Mouse (Mus musculus): Measurements from ENCODE around the gene Tmem169. TPM values are rescaled to one million over a fixed set of nuclear protein-coding genes. Genes with fewer than 3 reads are reported as not detected.

Gene Tmem169
- polyA plus RNA-seq, 1 experiment from 2014 or later, result 0.10 TPM

DNA sequence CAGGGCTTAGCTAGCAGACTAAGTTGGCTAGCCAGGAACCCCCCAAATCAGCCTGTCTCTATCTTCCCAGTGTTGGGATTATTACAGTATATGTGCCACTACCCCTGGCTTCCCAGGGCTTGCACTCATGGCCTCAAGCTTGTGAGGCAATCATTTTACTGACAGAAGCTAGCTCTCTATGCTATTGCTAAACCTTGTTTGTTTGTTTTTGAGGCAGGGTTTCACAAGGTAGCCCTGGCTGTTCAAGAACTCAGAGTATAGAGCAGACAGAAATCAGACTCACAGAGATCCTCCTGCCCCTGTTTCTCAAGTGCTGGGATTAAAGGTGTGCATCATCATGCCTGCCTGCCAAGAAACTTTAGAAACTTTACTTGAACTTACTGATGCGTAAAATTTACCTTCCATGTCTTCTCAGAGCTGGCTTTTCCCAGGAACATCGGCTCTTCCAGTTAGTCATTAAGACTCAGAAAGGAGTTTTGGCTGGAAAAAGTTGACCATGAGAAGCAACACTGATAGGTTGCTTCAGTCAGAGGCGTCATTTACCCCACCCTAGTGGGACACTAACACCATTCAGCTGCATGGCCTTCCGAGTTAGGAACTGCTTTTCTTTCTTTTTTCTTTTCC, 4.5 kb downstream of the Tmem169 start:
- H3K27ac ChIP-seq (ENCODE audit: low read length), result no peak overlapping the region
- no peak for TF ChIP-seq EP300 (IDR thresholded peaks at IDR 0.05)
- TF ChIP-seq CTCF (IDR thresholded peaks at IDR 0.05), result no peak
- 86% methylated on average over 4 of the region's 4 CpGs for WGBS

DNA sequence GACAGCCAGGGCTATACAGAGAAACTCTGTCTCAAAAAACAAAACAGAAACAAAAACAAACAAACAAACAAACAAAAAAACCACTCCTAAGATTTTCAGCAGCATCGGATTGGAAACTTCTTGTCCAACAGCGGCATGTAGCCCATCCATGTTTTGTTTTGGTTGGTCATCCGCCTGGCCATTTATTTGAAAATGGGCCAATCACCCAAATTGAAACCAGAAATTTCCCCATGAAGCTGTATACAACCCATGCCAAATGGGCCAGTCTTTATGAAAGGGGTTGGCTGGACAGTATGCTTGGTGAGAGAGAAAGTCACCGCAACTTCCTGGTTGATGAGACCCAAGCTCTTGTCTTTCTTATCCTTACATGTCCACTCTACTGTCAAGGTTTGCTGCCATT, 6.7 kb downstream of the Tmem169 start:
- Histone ChIP-seq H3K27ac (ENCODE audit: low read length) (no peak overlapping the region), H3K27me3 (replicated peaks; ENCODE audit: insufficient read depth, low read length) (no peaks in the 10 kb centered on the region), H3K4me3 (ENCODE audit: low read depth, low read length) (no peak overlapping the region), H3K4me2 (replicated peaks; ENCODE audit: low read depth, low read length) (no peak overlapping the region), H3K9ac (replicated peaks; ENCODE audit: low read depth) (no peak overlapping the region), H3K4me1 (ENCODE audit: insufficient read depth, low read depth, low read length) (no peaks in the 10 kb centered on the region), H3K9me3 (ENCODE audit: low read length) (no peaks in the 10 kb centered on the region), H3K36me3 (ENCODE audit: insufficient read depth, low read length) (no peaks in the 10 kb centered on the region)
- WGBS, result 92% methylated on average over 4 of the region's 4 CpGs
- DNase-seq (ENCODE audit: low spot score), result no peak
- no peak for ATAC-seq
- TF ChIP-seq EP300 (IDR thresholded peaks at IDR 0.05) (no peak), CTCF (IDR thresholded peaks at IDR 0.05) (no peak)

More for the DNA sequence above, 4.5 kb downstream of the Tmem169 start:
- ATAC-seq, result no peak
- Histone ChIP-seq H3K4me2 (replicated peaks; ENCODE audit: low read depth, low read length) (no peak overlapping the region), H3K9ac (replicated peaks; ENCODE audit: low read depth) (no peak overlapping the region), H3K36me3 (ENCODE audit: insufficient read depth, low read length) (no peaks in the 10 kb centered on the region), H3K4me3 (ENCODE audit: low read depth, low read length) (no peak overlapping the region), H3K9me3 (ENCODE audit: low read length) (no peaks in the 10 kb centered on the region), H3K27me3 (replicated peaks; ENCODE audit: insufficient read depth, low read length) (0 out of 2 replicates have a peak, but pooled peaks cover 3% of the 10 kb centered on the region), H3K4me1 (ENCODE audit: insufficient read depth, low read depth, low read length) (no peaks in the 10 kb centered on the region)
- no peak for DNase-seq (ENCODE audit: low spot score)

DNA sequence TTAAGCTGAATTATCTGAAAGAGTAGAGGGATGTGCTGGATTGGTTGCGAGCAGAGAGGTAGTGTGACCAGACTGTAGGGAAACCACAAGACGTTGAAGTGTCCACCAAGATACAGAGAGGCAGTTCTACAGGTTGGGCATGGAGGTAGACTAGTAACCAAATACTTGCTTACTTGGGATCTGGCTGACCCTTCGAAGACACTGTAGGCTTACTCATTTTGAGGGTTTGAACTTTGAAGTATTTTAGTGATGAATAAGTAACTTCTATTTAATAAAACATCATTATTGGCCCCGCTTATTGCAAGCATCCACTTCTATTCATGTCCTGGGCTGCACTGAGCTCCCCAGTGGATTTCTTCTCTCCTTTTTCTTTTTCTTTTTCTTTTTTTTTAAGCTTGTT, 7.3 kb downstream of the Tmem169 start:
- H3K4me2 ChIP-seq (replicated peaks; ENCODE audit: low read depth, low read length), result no peak overlapping the region
- H3K27ac ChIP-seq (ENCODE audit: low read length), result no peak overlapping the region
- no peaks in the 10 kb centered on the region for H3K4me1 ChIP-seq (ENCODE audit: insufficient read depth, low read depth, low read length)
- no peaks in the 10 kb centered on the region for H3K9me3 ChIP-seq (ENCODE audit: low read length)
- WGBS, result 89% methylated on average over 4 of the region's 4 CpGs
- no peaks in the 10 kb centered on the region for H3K36me3 ChIP-seq (ENCODE audit: insufficient read depth, low read length)
- no peaks in the 10 kb centered on the region for H3K27me3 ChIP-seq (replicated peaks; ENCODE audit: insufficient read depth, low read length)
- ATAC-seq, result no peak
- TF ChIP-seq EP300 (IDR thresholded peaks at IDR 0.05) (no peak), CTCF (IDR thresholded peaks at IDR 0.05) (no peak)
- H3K4me3 ChIP-seq (ENCODE audit: low read depth, low read length), result no peak overlapping the region
- DNase-seq (ENCODE audit: low spot score), result no peak
- H3K9ac ChIP-seq (replicated peaks; ENCODE audit: low read depth), result no peak overlapping the region

DNA sequence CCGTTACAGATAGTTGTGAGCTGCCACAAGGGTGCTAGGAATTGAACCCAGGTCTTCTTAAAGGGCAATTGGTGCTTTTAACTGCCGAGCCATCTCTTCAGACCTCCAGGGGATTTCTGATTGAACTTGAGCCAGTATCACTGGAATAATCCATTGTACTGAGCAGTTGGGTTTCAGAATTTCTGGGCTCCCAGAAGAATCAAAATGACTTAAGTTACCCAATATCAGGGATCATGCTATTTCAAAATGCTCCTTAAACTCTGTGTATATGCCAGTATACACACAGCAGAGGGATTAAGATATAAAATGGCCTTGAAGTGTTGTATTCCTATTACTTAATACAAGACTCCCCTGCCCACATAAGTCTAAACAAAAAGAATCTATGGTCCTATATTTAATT, 7.8 kb downstream of the Tmem169 start:
- H3K9ac ChIP-seq (replicated peaks; ENCODE audit: low read depth), result no peak overlapping the region
- no peaks in the 10 kb centered on the region for H3K9me3 ChIP-seq (ENCODE audit: low read length)
- 77% methylated on average over 2 of the region's 2 CpGs for WGBS
- no peak overlapping the region for H3K27ac ChIP-seq (ENCODE audit: low read length)
- TF ChIP-seq CTCF (IDR thresholded peaks at IDR 0.05) (no peak), EP300 (IDR thresholded peaks at IDR 0.05) (no peak)
- H3K4me3 ChIP-seq (ENCODE audit: low read depth, low read length), result no peak overlapping the region
- H3K27me3 ChIP-seq (replicated peaks; ENCODE audit: insufficient read depth, low read length), result no peaks in the 10 kb centered on the region
- DNase-seq (ENCODE audit: low spot score) (no peak), ATAC-seq (no peak)
- H3K4me1 ChIP-seq (ENCODE audit: insufficient read depth, low read depth, low read length), result no peaks in the 10 kb centered on the region
- H3K36me3 ChIP-seq (ENCODE audit: insufficient read depth, low read length), result no peaks in the 10 kb centered on the region
- no peak overlapping the region for H3K4me2 ChIP-seq (replicated peaks; ENCODE audit: low read depth, low read length)

DNA sequence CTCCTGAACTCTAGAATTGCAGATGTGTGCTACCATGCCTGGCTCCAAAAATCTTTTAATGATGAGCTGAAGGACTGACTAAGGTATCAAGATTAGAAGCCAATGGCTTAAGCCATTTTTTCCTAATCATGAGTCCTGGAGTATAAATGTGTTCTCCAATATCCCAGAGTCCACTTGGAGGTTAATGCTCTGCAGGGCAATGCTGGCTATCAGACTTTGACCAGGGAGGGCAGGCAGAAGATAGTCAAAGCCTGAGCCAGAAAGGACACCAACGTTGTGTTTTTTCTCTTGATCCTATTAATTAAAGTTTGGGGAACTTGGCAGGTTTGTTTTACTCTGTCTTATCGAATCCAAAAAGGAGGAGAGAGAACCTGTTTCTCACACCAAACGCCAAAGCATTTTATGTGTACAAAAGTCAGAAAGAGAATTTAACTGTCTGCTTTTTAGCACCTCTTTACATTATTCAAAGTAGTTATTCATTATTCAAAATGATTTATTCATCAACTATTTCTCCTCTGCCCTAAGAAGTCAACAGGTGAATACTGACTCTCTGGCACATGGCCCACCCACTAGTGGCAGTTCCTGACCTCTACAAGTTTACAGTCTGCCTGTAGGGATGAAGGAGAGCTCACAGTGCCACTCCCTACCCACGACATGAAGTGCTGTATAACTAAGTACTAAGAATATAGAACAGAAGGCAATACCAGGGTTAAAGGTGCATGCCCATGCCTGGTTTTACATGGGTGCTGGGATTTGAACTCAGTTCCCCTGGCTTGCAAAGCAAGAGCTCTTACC, 9.9 kb downstream of the Tmem169 start:
- WGBS, result 52% methylated on average over 4 of the region's 4 CpGs
- TF ChIP-seq CTCF (IDR thresholded peaks at IDR 0.05) (no peak), EP300 (IDR thresholded peaks at IDR 0.05) (no peak)
- Histone ChIP-seq H3K36me3 (ENCODE audit: insufficient read depth, low read length) (no peaks in the 10 kb centered on the region), H3K4me3 (ENCODE audit: low read depth, low read length) (no peak overlapping the region), H3K4me2 (replicated peaks; ENCODE audit: low read depth, low read length) (no peak overlapping the region), H3K9me3 (ENCODE audit: low read length) (no peaks in the 10 kb centered on the region), H3K27ac (ENCODE audit: low read length) (no peak overlapping the region), H3K27me3 (replicated peaks; ENCODE audit: insufficient read depth, low read length) (no peaks in the 10 kb centered on the region), H3K4me1 (ENCODE audit: insufficient read depth, low read depth, low read length) (no peaks in the 10 kb centered on the region), H3K9ac (replicated peaks; ENCODE audit: low read depth) (no peak overlapping the region)
- ATAC-seq, result no peak
- no peak for DNase-seq (ENCODE audit: low spot score)

DNA sequence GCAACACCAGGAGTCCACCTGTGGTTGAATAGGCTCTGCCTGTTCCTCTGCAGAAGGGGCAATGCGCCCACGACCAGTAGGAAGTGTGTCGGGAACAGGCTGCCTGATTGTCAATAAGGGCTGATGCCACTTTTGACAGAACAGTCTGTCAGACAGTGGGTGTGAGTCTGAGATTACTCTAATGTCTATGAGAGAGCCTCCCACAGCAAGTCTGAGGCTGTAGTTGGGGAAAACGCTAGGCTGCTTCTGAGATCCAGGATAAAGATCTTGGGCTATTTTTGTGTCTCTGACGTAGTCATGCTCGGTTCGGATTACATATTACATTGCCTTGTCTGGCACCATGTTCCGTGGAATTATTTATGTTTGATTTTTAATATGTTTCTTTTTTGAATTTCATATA, 11.6 kb downstream of the Tmem169 start:
- 71% methylated on average over 8 of the region's 8 CpGs for WGBS
- Histone ChIP-seq H3K9ac (replicated peaks; ENCODE audit: low read depth) (no peak overlapping the region), H3K4me3 (ENCODE audit: low read depth, low read length) (no peak overlapping the region), H3K27me3 (replicated peaks; ENCODE audit: insufficient read depth, low read length) (no peaks in the 10 kb centered on the region), H3K4me2 (replicated peaks; ENCODE audit: low read depth, low read length) (no peak overlapping the region), H3K9me3 (ENCODE audit: low read length) (no peaks in the 10 kb centered on the region), H3K4me1 (ENCODE audit: insufficient read depth, low read depth, low read length) (no peaks in the 10 kb centered on the region), H3K36me3 (ENCODE audit: insufficient read depth, low read length) (no peaks in the 10 kb centered on the region), H3K27ac (ENCODE audit: low read length) (no peak overlapping the region)
- DNase-seq (ENCODE audit: low spot score), result no peak
- ATAC-seq, result no peak
- TF ChIP-seq EP300 (IDR thresholded peaks at IDR 0.05) (no peak), CTCF (IDR thresholded peaks at IDR 0.05) (no peak)
